Mouse (Mus musculus) erythroblast, embryonic 14.5 days (primary cell): ENCODE measurements around the gene Gm37240.

Source experiments
- GATA1 ChIP-seq: IDR thresholded peaks from 2 replicates; pipeline ENCODE4 v1.6.1; 2012; ENCODE audit warnings: low read length, inconsistent platforms, mixed read lengths
- TAL1 ChIP-seq: IDR thresholded peaks from 3 replicates; pipeline ENCODE4 v1.6.1; 2012; ENCODE audit warnings: low read length, inconsistent platforms, mixed read lengths

DNA sequence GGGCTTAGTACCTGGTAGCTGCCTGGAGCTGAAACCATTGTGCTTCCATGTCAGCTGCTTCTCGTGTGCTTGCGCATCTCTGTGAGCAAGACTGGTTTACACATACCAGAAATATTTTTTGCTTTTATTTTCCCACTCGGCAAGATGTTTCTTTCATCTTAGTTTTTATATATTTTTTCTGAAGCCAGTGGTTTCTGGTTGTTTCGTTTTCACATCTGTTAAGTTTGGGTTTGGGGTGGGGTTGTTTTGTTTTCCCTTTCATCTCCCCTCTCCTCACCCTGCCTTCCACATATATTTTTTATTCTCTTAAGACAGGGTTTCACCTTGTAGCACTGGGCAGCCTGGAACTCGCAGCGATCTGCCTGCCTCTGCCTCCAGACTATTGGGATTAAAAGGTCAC lies 1116.8 kb downstream of the Gm37240 start:
- TF ChIP-seq GATA1 (no peak), TAL1 (no peak)
